Mouse (Mus musculus): ENCODE measurements at regions not wholly inside any gene's neighbourhood (a gene's known extent, or its start where the extent isn't known, plus 50 kb on each side); places are given as distances from the start of the nearest gene placed in this dataset.

DNA sequence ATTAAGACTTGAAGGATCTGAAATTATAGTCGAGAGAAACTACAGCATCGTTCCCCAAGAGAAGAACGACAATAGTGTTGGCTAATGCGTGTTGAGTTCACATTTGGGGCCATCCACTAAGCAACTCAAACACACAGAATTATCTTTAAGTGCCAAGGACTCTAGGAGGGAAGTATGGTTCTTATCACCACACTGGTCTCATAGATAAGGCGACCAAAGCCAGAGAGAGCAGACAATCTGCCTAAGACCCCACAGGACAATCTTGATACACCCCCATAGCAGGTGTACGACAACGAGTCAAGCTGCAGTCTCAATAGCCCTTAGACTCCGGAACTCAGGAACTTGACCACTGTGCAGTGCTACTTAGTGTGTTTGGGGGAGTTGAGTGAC is 152.5 kb upstream of the Pum3 start:
- no peak for TF ChIP-seq POLR2A (IDR thresholded peaks at IDR 0.05; ENCODE audit: insufficient read depth, low read length)
- TF ChIP-seq CTCF (IDR thresholded peaks at IDR 0.05; ENCODE audit: low read depth, low read length) = no peak
- TF ChIP-seq EP300 (IDR thresholded peaks at IDR 0.05; ENCODE audit: insufficient read depth, low read depth, low read length) = no peak
- Histone ChIP-seq H3K4me1 (ENCODE audit: control insufficient read depth, insufficient read depth, low read length) (no peaks in the 10 kb centered on the region), H3K9me3 (replicated peaks; ENCODE audit: control insufficient read depth, insufficient read depth, low read length, poor library complexity, severe bottlenecking) (no peaks in the 10 kb centered on the region)

DNA sequence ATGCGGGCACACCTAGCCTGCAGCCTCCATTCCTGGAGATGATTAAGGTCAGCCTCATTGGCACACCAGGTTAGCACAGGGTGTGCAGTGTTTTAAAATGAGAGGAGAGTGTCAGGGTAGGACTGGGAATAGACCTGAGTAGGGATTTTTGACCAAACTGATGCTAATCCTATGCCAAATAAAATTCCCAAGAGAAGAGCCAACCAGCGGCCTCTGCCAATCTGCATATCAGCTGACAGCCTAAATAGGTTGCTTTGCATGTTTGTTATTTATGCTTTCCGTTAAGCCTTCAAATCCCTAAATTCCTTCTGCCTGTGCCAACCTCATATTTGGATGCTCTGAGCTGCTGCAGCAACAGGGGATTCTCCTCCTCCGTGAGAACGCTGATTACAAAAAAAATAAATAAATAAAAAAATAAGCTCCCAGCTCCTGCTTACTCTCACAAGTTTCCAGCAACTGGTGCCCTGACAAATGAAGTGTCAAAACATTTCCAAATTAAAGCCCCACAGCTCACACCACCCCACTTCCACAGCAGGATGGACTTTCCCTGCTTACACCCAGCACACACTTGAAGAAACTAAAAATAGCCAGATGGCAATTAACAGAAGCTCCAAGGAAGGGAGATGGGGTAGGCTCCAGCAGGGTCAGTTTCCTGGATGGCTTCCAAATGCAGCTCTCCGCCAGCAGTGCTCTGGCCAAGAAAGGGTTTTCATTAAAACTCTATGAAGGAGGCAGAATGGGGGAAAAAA is 151.9 kb upstream of the Pum3 start:
- no peaks in the 10 kb centered on the region for H3K9me3 ChIP-seq (replicated peaks; ENCODE audit: control insufficient read depth, insufficient read depth, low read length, poor library complexity, severe bottlenecking)
- H3K27me3 ChIP-seq (ENCODE audit: control insufficient read depth, insufficient read depth, low read length, poor library complexity, severe bottlenecking) = no peaks in the 10 kb centered on the region; the same call in 1 of the 2 replicates
- H3K4me3 ChIP-seq (ENCODE audit: low read depth, low read length) = no peak overlapping the region
- no peaks in the 10 kb centered on the region for H3K36me3 ChIP-seq (ENCODE audit: control insufficient read depth, insufficient read depth, low read length, poor library complexity, severe bottlenecking)
- TF ChIP-seq CTCF (IDR thresholded peaks at IDR 0.05; ENCODE audit: low read depth, low read length) (no peak), POLR2A (IDR thresholded peaks at IDR 0.05; ENCODE audit: insufficient read depth, low read length) (no peak), EP300 (IDR thresholded peaks at IDR 0.05; ENCODE audit: insufficient read depth, low read depth, low read length) (no peak)
- H3K4me1 ChIP-seq (ENCODE audit: control insufficient read depth, insufficient read depth, low read length) = no peaks in the 10 kb centered on the region
- no peak overlapping the region for H3K9ac ChIP-seq (ENCODE audit: low read depth, poor library complexity, severe bottlenecking)
- no peak overlapping the region for H3K27ac ChIP-seq (ENCODE audit: insufficient read depth, low read length)

More for the DNA sequence above, 152.5 kb upstream of the Pum3 start:
- Histone ChIP-seq H3K36me3 (ENCODE audit: control insufficient read depth, insufficient read depth, low read length, poor library complexity, severe bottlenecking) (no peaks in the 10 kb centered on the region), H3K27ac (ENCODE audit: insufficient read depth, low read length) (no peak overlapping the region), H3K9ac (ENCODE audit: low read depth, poor library complexity, severe bottlenecking) (no peak overlapping the region), H3K4me3 (ENCODE audit: low read depth, low read length) (no peak overlapping the region), H3K27me3 (ENCODE audit: control insufficient read depth, insufficient read depth, low read length, poor library complexity, severe bottlenecking) (no peaks in the 10 kb centered on the region; the same call in 1 of the 2 replicates)

DNA sequence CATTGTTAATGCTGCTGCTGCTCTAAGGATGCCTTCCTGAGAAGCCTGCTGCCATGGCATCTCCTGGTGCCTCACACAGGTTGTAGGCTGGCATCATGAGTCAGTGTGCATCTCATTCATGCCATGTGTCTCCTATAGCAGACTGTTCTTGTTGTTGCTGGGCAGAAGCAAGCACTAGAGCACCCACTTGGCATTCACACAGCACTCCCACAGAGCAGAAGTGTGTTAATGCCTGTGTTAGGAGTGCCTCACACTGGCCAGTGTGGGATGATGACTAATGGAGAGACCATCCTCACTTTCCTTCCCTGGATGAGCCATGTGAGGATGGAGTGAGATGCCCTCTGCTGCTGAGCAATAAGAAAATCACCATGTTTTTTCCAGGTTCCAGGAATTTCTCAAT is 146.9 kb upstream of the Pum3 start:
- TF ChIP-seq POLR2A (IDR thresholded peaks at IDR 0.05; ENCODE audit: insufficient read depth, low read length) (no peak), EP300 (IDR thresholded peaks at IDR 0.05; ENCODE audit: insufficient read depth, low read depth, low read length) (no peak), CTCF (IDR thresholded peaks at IDR 0.05; ENCODE audit: low read depth, low read length) (no peak)

DNA sequence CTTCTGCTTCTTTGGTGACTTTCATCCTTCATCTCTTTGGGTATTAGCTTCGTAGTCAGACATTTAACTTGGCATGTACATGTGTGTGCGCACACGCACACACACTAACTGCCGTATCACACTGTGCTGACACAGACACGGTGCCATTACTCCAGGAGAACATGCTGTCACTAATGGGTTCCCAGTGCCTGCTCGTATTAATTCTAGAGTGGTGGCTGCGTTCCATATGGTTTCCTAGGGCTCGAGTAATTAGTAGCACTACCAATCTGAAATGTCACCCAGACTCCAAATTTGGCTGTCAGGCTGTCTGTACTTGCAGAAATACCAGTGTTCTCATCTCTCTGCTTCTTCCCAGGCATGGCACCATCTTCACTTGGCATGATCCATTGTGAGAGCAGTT is 137.3 kb upstream of the Pum3 start:
- no peaks in the 10 kb centered on the region for H3K36me3 ChIP-seq (ENCODE audit: control insufficient read depth, insufficient read depth, low read length, poor library complexity, severe bottlenecking)
- H3K4me1 ChIP-seq (ENCODE audit: control insufficient read depth, insufficient read depth, low read length) = no peaks in the 10 kb centered on the region
- H3K9ac ChIP-seq (ENCODE audit: low read depth, poor library complexity, severe bottlenecking) = no peak overlapping the region
- H3K27ac ChIP-seq (ENCODE audit: insufficient read depth, low read length) = no peak overlapping the region
- H3K9me3 ChIP-seq (replicated peaks; ENCODE audit: control insufficient read depth, insufficient read depth, low read length, poor library complexity, severe bottlenecking) = no peaks in the 10 kb centered on the region
- no peaks in the 10 kb centered on the region for H3K27me3 ChIP-seq (ENCODE audit: control insufficient read depth, insufficient read depth, low read length, poor library complexity, severe bottlenecking)
- no peak overlapping the region for H3K4me3 ChIP-seq (ENCODE audit: low read depth, low read length)
- no peak for TF ChIP-seq EP300 (IDR thresholded peaks at IDR 0.05; ENCODE audit: insufficient read depth, low read depth, low read length)
- no peak for TF ChIP-seq CTCF (IDR thresholded peaks at IDR 0.05; ENCODE audit: low read depth, low read length)
- TF ChIP-seq POLR2A (IDR thresholded peaks at IDR 0.05; ENCODE audit: insufficient read depth, low read length) = no peak

More for the DNA sequence above, 146.9 kb upstream of the Pum3 start:
- H3K9me3 ChIP-seq (replicated peaks; ENCODE audit: control insufficient read depth, insufficient read depth, low read length, poor library complexity, severe bottlenecking) = no peaks in the 10 kb centered on the region
- H3K9ac ChIP-seq (ENCODE audit: low read depth, poor library complexity, severe bottlenecking) = no peak overlapping the region
- H3K27ac ChIP-seq (ENCODE audit: insufficient read depth, low read length) = no peak overlapping the region
- no peak overlapping the region for H3K4me3 ChIP-seq (ENCODE audit: low read depth, low read length)
- no peaks in the 10 kb centered on the region for H3K27me3 ChIP-seq (ENCODE audit: control insufficient read depth, insufficient read depth, low read length, poor library complexity, severe bottlenecking)
- H3K4me1 ChIP-seq (ENCODE audit: control insufficient read depth, insufficient read depth, low read length) = no peaks in the 10 kb centered on the region
- H3K36me3 ChIP-seq (ENCODE audit: control insufficient read depth, insufficient read depth, low read length, poor library complexity, severe bottlenecking) = no peaks in the 10 kb centered on the region

DNA sequence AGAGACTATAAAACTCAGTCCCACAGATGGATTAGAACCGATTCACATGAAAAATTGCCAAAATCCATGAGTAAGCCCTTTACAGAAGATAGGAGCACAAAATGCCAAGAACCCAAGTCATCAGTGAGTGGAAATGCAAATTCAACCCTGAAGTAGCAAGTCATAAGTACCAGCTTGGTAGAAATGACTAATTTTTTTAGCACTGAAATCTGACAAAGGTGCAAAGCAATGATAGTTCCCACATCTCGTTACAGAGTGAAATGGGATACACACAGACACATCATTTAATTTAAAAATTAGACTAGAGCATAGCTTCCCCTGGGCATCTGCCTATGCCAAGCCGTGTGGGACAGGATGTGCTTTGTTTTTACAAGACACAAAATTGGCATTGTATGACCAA is 136.4 kb upstream of the Pum3 start:
- Histone ChIP-seq H3K9me3 (replicated peaks; ENCODE audit: control insufficient read depth, insufficient read depth, low read length, poor library complexity, severe bottlenecking) (no peaks in the 10 kb centered on the region), H3K27me3 (ENCODE audit: control insufficient read depth, insufficient read depth, low read length, poor library complexity, severe bottlenecking) (no peaks in the 10 kb centered on the region), H3K4me1 (ENCODE audit: control insufficient read depth, insufficient read depth, low read length) (no peaks in the 10 kb centered on the region), H3K9ac (ENCODE audit: low read depth, poor library complexity, severe bottlenecking) (no peak overlapping the region), H3K36me3 (ENCODE audit: control insufficient read depth, insufficient read depth, low read length, poor library complexity, severe bottlenecking) (no peaks in the 10 kb centered on the region), H3K27ac (ENCODE audit: insufficient read depth, low read length) (no peak overlapping the region), H3K4me3 (ENCODE audit: low read depth, low read length) (no peak overlapping the region)
- TF ChIP-seq EP300 (IDR thresholded peaks at IDR 0.05; ENCODE audit: insufficient read depth, low read depth, low read length) (no peak), POLR2A (IDR thresholded peaks at IDR 0.05; ENCODE audit: insufficient read depth, low read length) (no peak), CTCF (IDR thresholded peaks at IDR 0.05; ENCODE audit: low read depth, low read length) (no peak)

DNA sequence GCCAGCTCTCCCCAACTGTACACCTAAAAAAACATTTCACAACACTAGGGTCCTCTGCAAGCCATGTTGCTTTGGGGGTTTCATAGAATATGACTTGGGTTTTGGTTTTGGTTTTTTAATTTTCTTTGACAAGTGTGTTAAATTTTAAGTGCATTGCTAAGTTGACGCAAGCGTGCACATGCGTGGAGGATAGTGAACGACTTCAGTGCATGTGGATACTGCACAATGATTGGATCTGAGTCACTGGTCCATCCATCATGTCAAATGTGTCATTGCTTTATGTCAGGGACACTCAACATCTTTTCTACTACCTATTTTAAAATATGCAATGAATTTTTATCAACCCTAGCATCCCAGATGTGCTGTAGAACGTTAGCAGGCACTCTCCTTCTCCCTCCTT is 134.5 kb upstream of the Pum3 start:
- Histone ChIP-seq H3K4me3 (ENCODE audit: low read depth, low read length) (no peak overlapping the region), H3K36me3 (ENCODE audit: control insufficient read depth, insufficient read depth, low read length, poor library complexity, severe bottlenecking) (no peaks in the 10 kb centered on the region), H3K4me1 (ENCODE audit: control insufficient read depth, insufficient read depth, low read length) (no peaks in the 10 kb centered on the region), H3K27me3 (ENCODE audit: control insufficient read depth, insufficient read depth, low read length, poor library complexity, severe bottlenecking) (no peaks in the 10 kb centered on the region), H3K27ac (ENCODE audit: insufficient read depth, low read length) (no peak overlapping the region), H3K9ac (ENCODE audit: low read depth, poor library complexity, severe bottlenecking) (no peak overlapping the region), H3K9me3 (replicated peaks; ENCODE audit: control insufficient read depth, insufficient read depth, low read length, poor library complexity, severe bottlenecking) (no peaks in the 10 kb centered on the region)
- TF ChIP-seq POLR2A (IDR thresholded peaks at IDR 0.05; ENCODE audit: insufficient read depth, low read length) = no peak
- no peak for TF ChIP-seq CTCF (IDR thresholded peaks at IDR 0.05; ENCODE audit: low read depth, low read length)
- TF ChIP-seq EP300 (IDR thresholded peaks at IDR 0.05; ENCODE audit: insufficient read depth, low read depth, low read length) = no peak
